Mouse (Mus musculus) liver, embryonic 16.5 days (tissue): ENCODE data around the gene Stk11ip. TPM values are rescaled to one million over a fixed set of nuclear protein-coding genes. Genes with fewer than 3 reads are reported as not detected.

Experiments used
- ATAC-seq: fragments of 200-750 bp; cut with Nextera tagmentation; 2 replicates; pipeline ENCODE4 v1.8.0; 2017; ENCODE audit warnings: low read depth, mild to moderate bottlenecking, moderate number of reproducible peaks, moderate library complexity
- H3K27ac ChIP-seq: fragments of 300-500 bp; sonication (generic); 2 replicates; pipeline ENCODE4 v1.5.1; 2014; ENCODE audit warnings: mild to moderate bottlenecking, low read length
- H3K27me3 ChIP-seq: fragments of 300-500 bp; sonication (generic); 2 replicates; pipeline ENCODE4 v1.6.1; 2014; ENCODE audit warnings: low read depth, low read length, mixed read lengths; ENCODE audit not compliant: control insufficient read depth, insufficient read depth
- H3K36me3 ChIP-seq: fragments of 300-500 bp; sonication (generic); 2 replicates; pipeline ENCODE4 v1.6.1; 2014; ENCODE audit warnings: mild to moderate bottlenecking; ENCODE audit not compliant: control insufficient read depth, insufficient read depth
- H3K4me1 ChIP-seq: fragments of 300-500 bp; sonication (generic); 2 replicates; pipeline ENCODE4 v1.6.1; 2014; ENCODE audit warnings: low read depth, low read length, mixed read lengths; ENCODE audit not compliant: control insufficient read depth
- H3K4me2 ChIP-seq: fragments of 300-500 bp; sonication (generic); 2 replicates; pipeline ENCODE4 v1.6.1; 2014; ENCODE audit warnings: low read depth, low read length, mixed read lengths
- H3K4me3 ChIP-seq: fragments of 300-500 bp; sonication (generic); 2 replicates; pipeline ENCODE4 v1.5.1; 2014; ENCODE audit warnings: low read depth, mild to moderate bottlenecking, low read length
- H3K9ac ChIP-seq: fragments of 300-500 bp; sonication (generic); 2 replicates; pipeline ENCODE4 v1.6.1; 2014; ENCODE audit warnings: low read depth, low read length
- H3K9me3 ChIP-seq: fragments of 300-500 bp; sonication (generic); replicated peaks from 2 replicates; pipeline ENCODE4 v1.6.1; 2016; ENCODE audit warnings: low read length; ENCODE audit not compliant: control insufficient read depth
- WGBS: fragments of 180-500 bp; shearing (Covaris S2); extraction: QIAGEN DNeasy Blood & Tissue Kit; methylation state at CpG from one replicate; pipeline ENCODE4 v1.1.7; 2014; ENCODE audit not compliant: insufficient replicate concordance; 5-methylcytosine and 5-hydroxymethylcytosine counted together
- polyA plus RNA-seq: library from polyadenylated mRNA; unstranded; fragments of >200 nt; fragmentation: Nextera tagmentation; extraction: Ambion mirVana; gene quantifications from 2 replicates; pipeline ENCODE4 v1.2.1, GENCODE M21; 2015

Stk11ip gene
- polyA plus RNA-seq = 4.9 and 5.7 TPM in 2 replicates

GRCm38 (mm10) chr1:75521321-75522031 lies at the start of gene Stk11ip:
Gene Stk11ip, plus strand, starts transcription at chr1:75521529.
- H3K27ac ChIP-seq = peak within 1 kb of the TSS; percentile 74
- peak; percentile 95 for ATAC-seq
- peaks cover 5% of the 10 kb centered on the region for H3K4me1 ChIP-seq
- H3K4me2 ChIP-seq = peak within 1 kb of the TSS; percentile 76
- no peaks in the 10 kb centered on the region for H3K27me3 ChIP-seq
- peak within 1 kb of the TSS; percentile 79 for H3K4me3 ChIP-seq
- H3K9ac ChIP-seq = peak within 1 kb of the TSS; percentile 70
- H3K36me3 ChIP-seq = no peaks in the 10 kb centered on the region
- H3K9me3 ChIP-seq = no peaks in the 10 kb centered on the region
- under 1% methylated on average over 46 of the region's 46 CpGs for WGBS

- H3K4me3 ChIP-seq = no peak overlapping the region
- no peak overlapping the region for H3K27ac ChIP-seq
- H3K27me3 ChIP-seq = peaks cover 50% of the 10 kb centered on the region
- ATAC-seq = no peak
- WGBS = 91% methylated on average over 11 of the region's 11 CpGs
- no peaks in the 10 kb centered on the region for H3K36me3 ChIP-seq
- no peak overlapping the region for H3K4me2 ChIP-seq
- peaks cover 10% of the 10 kb centered on the region for H3K4me1 ChIP-seq
- H3K9me3 ChIP-seq = no peaks in the 10 kb centered on the region
- H3K9ac ChIP-seq = no peak overlapping the region
Observed at GRCm38 (mm10) chr1:75476441-75476840, 44.9 kb upstream of the Stk11ip start.

GRCm38 (mm10) chr1:75477264-75477965 lies 43.9 kb upstream of the Stk11ip start:
- ATAC-seq = no peak
- Histone ChIP-seq H3K4me2 (peak overlapping the region; percentile 30), H3K36me3 (no peaks in the 10 kb centered on the region), H3K4me1 (peaks cover 10% of the 10 kb centered on the region), H3K4me3 (0 out of 2 replicates have a peak overlapping the region, but pooled peaks have one; percentile 1), H3K9me3 (no peaks in the 10 kb centered on the region), H3K27me3 (peaks cover 60% of the 10 kb centered on the region), H3K9ac (no peak overlapping the region), H3K27ac (no peak overlapping the region)
- 9% methylated on average over 35 of the region's 35 CpGs for WGBS

- H3K9ac ChIP-seq = no peak overlapping the region
Observed at GRCm38 (mm10) chr1:75477966-75478290, 43.4 kb upstream of the Stk11ip start.

GRCm38 (mm10) chr1:75478497-75478896 lies 42.8 kb upstream of the Stk11ip start:
- 0 out of 2 replicates have a peak, but pooled peaks have one; percentile 1 for ATAC-seq
- 1% methylated on average over 20 of the region's 25 CpGs for WGBS

More at GRCm38 (mm10) chr1:75477966-75478290, 43.4 kb upstream of the Stk11ip start:
- H3K36me3 ChIP-seq = no peaks in the 10 kb centered on the region
- H3K27ac ChIP-seq = no peak overlapping the region
- peak overlapping the region; percentile 73; the same call in 1 of the 2 replicates for H3K4me3 ChIP-seq
- H3K27me3 ChIP-seq = peaks cover 65% of the 10 kb centered on the region
- ATAC-seq = no peak
- WGBS = 28% methylated on average over 3 of the region's 3 CpGs
- H3K4me2 ChIP-seq = peak overlapping the region; percentile 93
- peaks cover 10% of the 10 kb centered on the region for H3K4me1 ChIP-seq
- H3K9me3 ChIP-seq = no peaks in the 10 kb centered on the region

GRCm38 (mm10) chr1:75478916-75479634 lies 42.3 kb upstream of the Stk11ip start, which contains the start of the genes Chpf and Tmem198:
Gene Chpf, minus strand, starts transcription at chr1:75479307.
Gene Tmem198, plus strand, starts transcription at chr1:75479532.
- Histone ChIP-seq H3K36me3 (no peaks in the 10 kb centered on the region), H3K4me3 (peak within 1 kb of the TSS; percentile 73), H3K9me3 (no peaks in the 10 kb centered on the region), H3K27me3 (peaks cover 72% of the 10 kb centered on the region), H3K4me2 (peak within 1 kb of the TSS; percentile 93), H3K9ac (peak within 1 kb of the TSS; percentile 56), H3K27ac (peak within 1 kb of the TSS; percentile 24; the same call in 1 of the 2 replicates), H3K4me1 (peaks cover 10% of the 10 kb centered on the region)
- WGBS = under 1% methylated on average over 71 of the region's 76 CpGs
- peak; percentile 86 for ATAC-seq

More at GRCm38 (mm10) chr1:75478497-75478896, 42.8 kb upstream of the Stk11ip start:
- H3K4me3 ChIP-seq = peak overlapping the region; percentile 73
- no peaks in the 10 kb centered on the region for H3K36me3 ChIP-seq
- H3K4me1 ChIP-seq = peaks cover 10% of the 10 kb centered on the region
- H3K9me3 ChIP-seq = no peaks in the 10 kb centered on the region
- peaks cover 69% of the 10 kb centered on the region for H3K27me3 ChIP-seq
- H3K9ac ChIP-seq = peak overlapping the region; percentile 56
- H3K27ac ChIP-seq = no peak overlapping the region
- peak overlapping the region; percentile 93 for H3K4me2 ChIP-seq

- no peak for ATAC-seq
- 4% methylated on average over 21 of the region's 24 CpGs for WGBS
Observed at GRCm38 (mm10) chr1:75479635-75479989, 41.7 kb upstream of the Stk11ip start.

GRCm38 (mm10) chr1:75480036-75480435 lies 41.3 kb upstream of the Stk11ip start:
- Histone ChIP-seq H3K27me3 (peaks cover 81% of the 10 kb centered on the region), H3K4me2 (peak overlapping the region; percentile 93), H3K4me1 (peaks cover 10% of the 10 kb centered on the region), H3K27ac (no peak overlapping the region), H3K9ac (no peak overlapping the region), H3K9me3 (no peaks in the 10 kb centered on the region), H3K36me3 (no peaks in the 10 kb centered on the region), H3K4me3 (no peak overlapping the region)
- ATAC-seq = no peak
- 22% methylated on average over 13 of the region's 13 CpGs for WGBS

More at GRCm38 (mm10) chr1:75479635-75479989, 41.7 kb upstream of the Stk11ip start:
- Histone ChIP-seq H3K9ac (no peak overlapping the region), H3K27me3 (peaks cover 77% of the 10 kb centered on the region), H3K4me1 (peaks cover 10% of the 10 kb centered on the region), H3K9me3 (no peaks in the 10 kb centered on the region), H3K36me3 (no peaks in the 10 kb centered on the region), H3K4me3 (peak overlapping the region; percentile 73), H3K4me2 (peak overlapping the region; percentile 93), H3K27ac (no peak overlapping the region)
